In the genomic region with DNA sequence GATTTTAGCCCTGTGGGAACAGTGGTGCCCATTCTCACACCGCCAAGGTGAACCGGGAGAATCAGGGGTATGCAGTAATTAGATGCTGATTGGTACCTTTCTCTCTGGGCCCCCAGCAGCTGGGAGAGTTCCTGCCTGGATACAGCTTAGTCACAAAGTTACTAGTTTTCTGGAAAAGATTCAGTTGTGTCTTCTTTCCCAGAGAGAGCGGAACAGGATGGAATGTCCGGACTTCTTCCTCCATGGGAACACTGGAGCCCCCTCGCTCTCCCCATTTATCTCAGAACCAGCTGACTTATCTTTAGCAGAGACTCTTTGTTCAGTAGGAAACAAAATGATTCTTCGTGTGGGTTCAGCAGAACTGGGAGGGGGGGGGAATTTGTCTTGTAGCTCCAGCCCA, we compare ENCODE assay signal across 8 mouse cellular contexts. TPM values are rescaled to one million over a fixed set of nuclear protein-coding genes. Genes with fewer than 3 reads are reported as not detected.
A peak's percentile ranks its signal among the peaks of the same experiment; 100 is the strongest.
DNase-seq lines count a peak whose midpoint lies in the region; ATAC-seq lines count a peak whose summit lies in the region.

No protein-coding gene starts in this region.

- peaks cover 63% of the 10 kb centered on the region for H3K4me1 ChIP-seq in megakaryocyte, embryonic 14.5 days
- H3K4me1 ChIP-seq in limb, embryonic 12.5 days (replicated peaks), result peaks cover 12% of the 10 kb centered on the region
- peaks cover 4% of the 10 kb centered on the region; the same call in 1 of the 2 replicates for H3K4me1 ChIP-seq in stomach, embryonic 16.5 days (ENCODE audit: control insufficient read depth, insufficient read depth, low read length)

- peak overlapping the region; percentile 71 for H3K9ac ChIP-seq in limb, embryonic 12.5 days (replicated peaks)
- H3K9ac ChIP-seq in stomach, embryonic 16.5 days (ENCODE audit: low read length), result peak overlapping the region; percentile 88

- peak; percentile 23 for DNase-seq in adrenal gland, postnatal 14 days
- no peak for DNase-seq in adrenal gland, adult 8-10 months
- no peak for DNase-seq in urinary bladder, postnatal 4 days (ENCODE audit: low spot score in 2 of 2)

- peaks cover 34% of the 10 kb centered on the region for H3K27me3 ChIP-seq in megakaryocyte, embryonic 14.5 days (replicated peaks)
- peaks cover 52% of the 10 kb centered on the region for H3K27me3 ChIP-seq in limb, embryonic 12.5 days
- no peaks in the 10 kb centered on the region for H3K27me3 ChIP-seq in stomach, embryonic 16.5 days (ENCODE audit: control insufficient read depth, insufficient read depth, low read length)

- peak overlapping the region; percentile 95 for H3K4me3 ChIP-seq in megakaryocyte, embryonic 14.5 days (replicated peaks)
- H3K4me3 ChIP-seq in limb, embryonic 12.5 days (replicated peaks), result peak overlapping the region; percentile 70
- peak overlapping the region; percentile 89 for H3K4me3 ChIP-seq in stomach, embryonic 16.5 days (replicated peaks; ENCODE audit: low read length)

- ATAC-seq in megakaryocyte, adult 5-6 weeks (ENCODE audit: poor library complexity, severe bottlenecking), result no peak
- no peak for ATAC-seq in limb, embryonic 12.5 days (ENCODE audit: insufficient number of reproducible peaks, insufficient read depth, low FRiP score, low TSS enrichment, low read depth)
- no peak; the same call in 1 of the 2 replicates for ATAC-seq in stomach, embryonic 16.5 days (ENCODE audit: insufficient read depth, low FRiP score)
- ATAC-seq in granulocyte monocyte progenitor cell, adult 5-6 weeks (replicated peaks; ENCODE audit: poor library complexity, severe bottlenecking), result no peak

- no peak overlapping the region for H3K27ac ChIP-seq in limb, embryonic 12.5 days
- peak overlapping the region; percentile 80; the same call in 1 of the 2 replicates for H3K27ac ChIP-seq in stomach, embryonic 16.5 days (ENCODE audit: low read length)

- H3K4me2 ChIP-seq in limb, embryonic 12.5 days, result peak overlapping the region; percentile 90
- H3K4me2 ChIP-seq in stomach, embryonic 16.5 days (ENCODE audit: low read depth, low read length), result peak overlapping the region; percentile 98

- H3K36me3 ChIP-seq in megakaryocyte, embryonic 14.5 days (replicated peaks; ENCODE audit: low read length), result peaks cover 23% of the 10 kb centered on the region
- no peaks in the 10 kb centered on the region for H3K36me3 ChIP-seq in limb, embryonic 12.5 days
- H3K36me3 ChIP-seq in stomach, embryonic 16.5 days (ENCODE audit: control insufficient read depth, insufficient read depth, low read length), result no peaks in the 10 kb centered on the region

- 19% methylated on average over 6 of the region's 6 CpGs for whole genome bisulfite sequencing in limb, embryonic 12.5 days
- WGBS in stomach, embryonic 16.5 days, result 8% methylated on average over 6 of the region's 6 CpGs

- no peaks in the 10 kb centered on the region for H3K9me3 ChIP-seq in megakaryocyte, embryonic 14.5 days
- H3K9me3 ChIP-seq in limb, embryonic 12.5 days, result no peaks in the 10 kb centered on the region
- H3K9me3 ChIP-seq in stomach, embryonic 16.5 days (replicated peaks; ENCODE audit: control insufficient read depth, low read length), result no peaks in the 10 kb centered on the region

RNA-seq across cellular contexts. Expression of gene Klhl36, which starts 0.7 kb away (rescaled TPM):
- total RNA-seq in adrenal gland, postnatal 14 days (2021), result 6.6 and 10.0 TPM in 2 replicates
- 10 to 100 TPM in 3 of 4 experiments, 1 to 10 TPM in 1; 8.4 to 13.8 (median 11.8) TPM for total RNA-seq in adrenal gland, adult 8-10 months (2022)
- 5.2 and 14.1 TPM in 2 replicates for polyA plus RNA-seq in megakaryocyte, embryonic 14.5 days (2012; ENCODE audit: insufficient read depth, low replicate concordance)
- 2.7 and 5.5 TPM in 2 replicates for total RNA-seq in megakaryocyte, adult 5-6 weeks (2015)
- 8.5 and 9.2 TPM in 2 replicates for total RNA-seq in megakaryocyte, adult 5-6 weeks (2017)
- polyA plus RNA-seq in limb, embryonic 12.5 days (2016; fragmentation: Nextera tagmentation; extraction: Ambion mirVana), result 8.4 and 8.7 TPM in 2 replicates
- polyA plus RNA-seq in stomach, embryonic 16.5 days (2015; fragmentation: Nextera tagmentation; extraction: Ambion mirVana), result 10.7 and 12.7 TPM in 2 replicates
- total RNA-seq in granulocyte monocyte progenitor cell, adult 5-6 weeks (2014; fragmentation: Nextera tagmentation), result 2.5 and 5.3 TPM in 2 replicates
- total RNA-seq in granulocyte monocyte progenitor cell, adult 5-6 weeks (2017), result 3.5 and 6.7 TPM in 2 replicates

RNA-seq across cellular contexts. Expression of gene Cotl1, which starts 22.4 kb away (rescaled TPM):
- total RNA-seq in adrenal gland, postnatal 14 days (2021), result 56.9 and 79.0 TPM in 2 replicates
- 10 to 100 TPM; 38.1 to 64.0 (median 54.4) TPM for total RNA-seq in adrenal gland, adult 8-10 months (2022)
- 413 and 593 TPM in 2 replicates for polyA plus RNA-seq in megakaryocyte, embryonic 14.5 days (2012; ENCODE audit: insufficient read depth, low replicate concordance)
- total RNA-seq in megakaryocyte, adult 5-6 weeks (2015), result 526 and 619 TPM in 2 replicates
- 490 and 532 TPM in 2 replicates for total RNA-seq in megakaryocyte, adult 5-6 weeks (2017)
- polyA plus RNA-seq in limb, embryonic 12.5 days (2016; fragmentation: Nextera tagmentation; extraction: Ambion mirVana), result 76.3 and 95.6 TPM in 2 replicates
- 144 and 177 TPM in 2 replicates for polyA plus RNA-seq in stomach, embryonic 16.5 days (2015; fragmentation: Nextera tagmentation; extraction: Ambion mirVana)
- total RNA-seq in granulocyte monocyte progenitor cell, adult 5-6 weeks (2014; fragmentation: Nextera tagmentation), result 136 and 152 TPM in 2 replicates
- total RNA-seq in granulocyte monocyte progenitor cell, adult 5-6 weeks (2017), result 127 and 150 TPM in 2 replicates

RNA-seq across cellular contexts. Expression of gene Usp10, which starts 47.4 kb away (rescaled TPM):
- total RNA-seq in adrenal gland, postnatal 14 days (2021), result 103 and 109 TPM in 2 replicates
- total RNA-seq in adrenal gland, adult 8-10 months (2022), result 100 to 1,000 TPM in 3 of 4 experiments, 10 to 100 TPM in 1; 88.6 to 130 (median 113) TPM
- 15.0 and 19.0 TPM in 2 replicates for polyA plus RNA-seq in megakaryocyte, embryonic 14.5 days (2012; ENCODE audit: insufficient read depth, low replicate concordance)
- 24.9 and 31.9 TPM in 2 replicates for total RNA-seq in megakaryocyte, adult 5-6 weeks (2015)
- total RNA-seq in megakaryocyte, adult 5-6 weeks (2017), result 13.3 and 20.1 TPM in 2 replicates
- polyA plus RNA-seq in limb, embryonic 12.5 days (2016; fragmentation: Nextera tagmentation; extraction: Ambion mirVana), result 153 and 168 TPM in 2 replicates
- 118 and 141 TPM in 2 replicates for polyA plus RNA-seq in stomach, embryonic 16.5 days (2015; fragmentation: Nextera tagmentation; extraction: Ambion mirVana)
- 91.5 and 110 TPM in 2 replicates for total RNA-seq in granulocyte monocyte progenitor cell, adult 5-6 weeks (2014; fragmentation: Nextera tagmentation)
- 56.4 and 69.3 TPM in 2 replicates for total RNA-seq in granulocyte monocyte progenitor cell, adult 5-6 weeks (2017)

RNA-seq across cellular contexts. Expression of gene Gm20388, which starts 47.9 kb away (rescaled TPM):
- 4.6 and 17.6 TPM in 2 replicates for total RNA-seq in adrenal gland, postnatal 14 days (2021)
- 10 to 100 TPM in 1 of 4 experiments, 1 to 10 TPM in 3; 1.7 to 16.9 (median 5.8) TPM for total RNA-seq in adrenal gland, adult 8-10 months (2022)
- 111 and 175 TPM in 2 replicates for polyA plus RNA-seq in megakaryocyte, embryonic 14.5 days (2012; ENCODE audit: insufficient read depth, low replicate concordance)
- total RNA-seq in megakaryocyte, adult 5-6 weeks (2015), result 7.6 and 12.8 TPM in 2 replicates
- total RNA-seq in megakaryocyte, adult 5-6 weeks (2017), result 10.6 and 15.5 TPM in 2 replicates
- not detected in 2 replicates for polyA plus RNA-seq in limb, embryonic 12.5 days (2016; fragmentation: Nextera tagmentation; extraction: Ambion mirVana)
- polyA plus RNA-seq in stomach, embryonic 16.5 days (2015; fragmentation: Nextera tagmentation; extraction: Ambion mirVana), result 7.4 and 11.0 TPM in 2 replicates
- 7.1 and 23.8 TPM in 2 replicates for total RNA-seq in granulocyte monocyte progenitor cell, adult 5-6 weeks (2014; fragmentation: Nextera tagmentation)
- 18.5 and 25.8 TPM in 2 replicates for total RNA-seq in granulocyte monocyte progenitor cell, adult 5-6 weeks (2017)
